Mouse (Mus musculus) limb, embryonic 11.5 days (tissue): Measurements from ENCODE around the gene Ccl27a. TPM values are rescaled to one million over a fixed set of nuclear protein-coding genes. Genes with fewer than 3 reads are reported as not detected.
"Not testable (repeated sequence)": the region's sequence is repeated elsewhere in the genome, so short reads cannot be mapped to it uniquely, and the experiment has no call there.

Source experiments
- ATAC-seq: fragments of 200-750 bp; cut with Nextera tagmentation; 2 replicates; pipeline ENCODE4 v1.8.0; 2017; ENCODE audit warnings: low read depth; ENCODE audit not compliant: insufficient number of reproducible peaks, low FRiP score, low TSS enrichment
- DNase-seq: peaks from one replicate; pipeline ENCODE4 v3.0.0-alpha.2; 2015; ENCODE audit warnings: low spot score
- H3K27ac ChIP-seq: fragments of 300-500 bp; sonication (generic); replicated peaks from 2 replicates; pipeline ENCODE4 v1.5.1; 2014; ENCODE audit warnings: low read depth, mild to moderate bottlenecking, low read length
- H3K27me3 ChIP-seq: fragments of 300-500 bp; sonication (generic); 2 replicates; pipeline ENCODE4 v1.6.1; 2014; ENCODE audit warnings: mild to moderate bottlenecking, low read length, mixed read lengths; ENCODE audit not compliant: control insufficient read depth, insufficient read depth
- H3K36me3 ChIP-seq: fragments of 300-500 bp; sonication (generic); 2 replicates; pipeline ENCODE4 v1.6.1; 2014; ENCODE audit warnings: mild to moderate bottlenecking, low read length, moderate library complexity, mixed read lengths; ENCODE audit not compliant: control insufficient read depth, insufficient read depth
- H3K4me1 ChIP-seq: fragments of 300-500 bp; sonication (generic); 2 replicates; pipeline ENCODE4 v1.6.1; 2014; ENCODE audit warnings: low read length, mixed read lengths; ENCODE audit not compliant: control insufficient read depth, insufficient read depth
- H3K4me2 ChIP-seq: fragments of 300-500 bp; sonication (generic); 2 replicates; pipeline ENCODE4 v1.6.1; 2014; ENCODE audit warnings: low read depth, mild to moderate bottlenecking, moderate library complexity; ENCODE audit not compliant: severe bottlenecking
- H3K4me3 ChIP-seq: fragments of 300-500 bp; sonication (generic); 2 replicates; pipeline ENCODE4 v1.5.1; 2014; ENCODE audit warnings: low read depth, low read length
- H3K9ac ChIP-seq: fragments of 300-500 bp; sonication (generic); 2 replicates; pipeline ENCODE4 v1.6.1; 2014; ENCODE audit warnings: mild to moderate bottlenecking, low read length
- H3K9me3 ChIP-seq: fragments of 300-500 bp; sonication (generic); 2 replicates; pipeline ENCODE4 v1.6.1; 2016; ENCODE audit warnings: low read length; ENCODE audit not compliant: control insufficient read depth
- WGBS: fragments of 180-500 bp; shearing (Covaris S2); extraction: QIAGEN DNeasy Blood & Tissue Kit; methylation state at CpG from one replicate; pipeline ENCODE4 v1.1.7; 2014; 5-methylcytosine and 5-hydroxymethylcytosine counted together
- polyA plus RNA-seq: library from polyadenylated mRNA; unstranded; fragments of >200 nt; fragmentation: Nextera tagmentation; extraction: Ambion mirVana; gene quantifications from 2 replicates; pipeline ENCODE4 v1.2.1, GENCODE M21; 2014

The Ccl27a gene
- polyA plus RNA-seq, 1 experiment from 2014 or later: 40.0 TPM

- WGBS: 2% methylated on average over 7 of the region's 16 CpGs
- H3K9ac ChIP-seq, H3K9me3 ChIP-seq, H3K27ac ChIP-seq, H3K36me3 ChIP-seq, H3K4me1 ChIP-seq, ATAC-seq, DNase-seq, H3K27me3 ChIP-seq: not testable (repeated sequence)
- H3K4me2 ChIP-seq: peak overlapping the region; percentile 36; the same call in 1 of the 2 replicates
- H3K4me3 ChIP-seq: peak overlapping the region; percentile 12; the same call in 1 of the 2 replicates
Observed at GRCm38 (mm10) chr4:41772946-41773345, 1.1 kb downstream of the Ccl27a start.

- not testable (repeated sequence) for H3K9me3 ChIP-seq, H3K27ac ChIP-seq, ATAC-seq, H3K27me3 ChIP-seq, H3K4me1 ChIP-seq, H3K36me3 ChIP-seq, H3K4me3 ChIP-seq, H3K4me2 ChIP-seq, DNase-seq, H3K9ac ChIP-seq
- 83% methylated on average over 10 of the region's 10 CpGs for WGBS
Observed at GRCm38 (mm10) chr4:41767301-41767700, 6.7 kb downstream of the Ccl27a start.

GRCm38 (mm10) chr4:41763176-41763575 lies 10.9 kb downstream of the Ccl27a start:
- not testable (repeated sequence) for DNase-seq, H3K9me3 ChIP-seq, H3K9ac ChIP-seq, H3K4me3 ChIP-seq, H3K27me3 ChIP-seq, H3K36me3 ChIP-seq, ATAC-seq
- Histone ChIP-seq H3K27ac (peak overlapping the region; percentile 97), H3K4me1 (peaks cover 25% of the 10 kb centered on the region), H3K4me2 (peak overlapping the region; percentile 90)
- whole genome bisulfite sequencing: 56% methylated on average over 4 of the region's 6 CpGs

- H3K4me3 ChIP-seq: peak overlapping the region; percentile 26
- H3K27ac ChIP-seq: peak overlapping the region; percentile 97
- not testable (repeated sequence) for H3K9me3 ChIP-seq, H3K27me3 ChIP-seq, H3K36me3 ChIP-seq
- H3K4me1 ChIP-seq: peaks cover 25% of the 10 kb centered on the region
- peak overlapping the region; percentile 45 for H3K9ac ChIP-seq
- DNase-seq (peak; percentile 84), ATAC-seq (peak; percentile 75; the same call in 1 of the 2 replicates)
- H3K4me2 ChIP-seq: peak overlapping the region; percentile 90
- WGBS: 10% methylated on average over 8 of the region's 8 CpGs
Observed at GRCm38 (mm10) chr4:41762688-41763114, 11.3 kb downstream of the Ccl27a start.

- 12% methylated on average over 8 of the region's 8 CpGs for WGBS
- Histone ChIP-seq H3K9ac (peak overlapping the region; percentile 45), H3K4me2 (peak overlapping the region; percentile 90), H3K9me3 (no peaks in the 10 kb centered on the region), H3K27ac (peak overlapping the region; percentile 97), H3K27me3 (no peaks in the 10 kb centered on the region), H3K4me3 (peak overlapping the region; percentile 26), H3K36me3 (peaks cover 2% of the 10 kb centered on the region; the same call in 1 of the 2 replicates), H3K4me1 (peaks cover 25% of the 10 kb centered on the region)
- DNase-seq: peak; percentile 84
- peak; percentile 82 for ATAC-seq
Observed at GRCm38 (mm10) chr4:41762099-41762687, 11.9 kb downstream of the Ccl27a start.

- Histone ChIP-seq H3K36me3 (peaks cover 2% of the 10 kb centered on the region; the same call in 1 of the 2 replicates), H3K4me2 (peak overlapping the region; percentile 90), H3K9ac (peak overlapping the region; percentile 13; the same call in 1 of the 2 replicates), H3K9me3 (no peaks in the 10 kb centered on the region), H3K27me3 (no peaks in the 10 kb centered on the region), H3K4me3 (peak overlapping the region; percentile 48), H3K27ac (peak overlapping the region; percentile 97), H3K4me1 (peaks cover 25% of the 10 kb centered on the region)
- peak; percentile 41 for DNase-seq
- ATAC-seq: no peak
Observed at GRCm38 (mm10) chr4:41761680-41762079, 12.4 kb downstream of the Ccl27a start.

GRCm38 (mm10) chr4:41760911-41761310 lies 13.1 kb downstream of the Ccl27a start:
- 67% methylated on average over 4 of the region's 4 CpGs for WGBS
- Histone ChIP-seq H3K4me1 (peaks cover 31% of the 10 kb centered on the region), H3K9me3 (no peaks in the 10 kb centered on the region), H3K9ac (peak overlapping the region; percentile 62), H3K36me3 (peaks cover 2% of the 10 kb centered on the region; the same call in 1 of the 2 replicates), H3K27ac (peak overlapping the region; percentile 97), H3K4me2 (peak overlapping the region; percentile 90), H3K27me3 (no peaks in the 10 kb centered on the region), H3K4me3 (peak overlapping the region; percentile 48)
- DNase-seq (no peak), ATAC-seq (peak; percentile 33; the same call in 1 of the 2 replicates)

GRCm38 (mm10) chr4:41760288-41760721 lies 13.7 kb downstream of the Ccl27a start:
- ATAC-seq: peak; percentile 85
- Histone ChIP-seq H3K4me3 (peak overlapping the region; percentile 48), H3K9me3 (no peaks in the 10 kb centered on the region), H3K27ac (peak overlapping the region; percentile 97), H3K4me1 (peaks cover 31% of the 10 kb centered on the region), H3K27me3 (no peaks in the 10 kb centered on the region), H3K4me2 (peak overlapping the region; percentile 90), H3K36me3 (peaks cover 2% of the 10 kb centered on the region; the same call in 1 of the 2 replicates), H3K9ac (peak overlapping the region; percentile 62)
- peak; percentile 93 for DNase-seq
- WGBS: under 1% methylated on average over 15 of the region's 15 CpGs
